Comparison of ENCODE assay signal across 9 mouse cellular contexts in the genomic region with DNA sequence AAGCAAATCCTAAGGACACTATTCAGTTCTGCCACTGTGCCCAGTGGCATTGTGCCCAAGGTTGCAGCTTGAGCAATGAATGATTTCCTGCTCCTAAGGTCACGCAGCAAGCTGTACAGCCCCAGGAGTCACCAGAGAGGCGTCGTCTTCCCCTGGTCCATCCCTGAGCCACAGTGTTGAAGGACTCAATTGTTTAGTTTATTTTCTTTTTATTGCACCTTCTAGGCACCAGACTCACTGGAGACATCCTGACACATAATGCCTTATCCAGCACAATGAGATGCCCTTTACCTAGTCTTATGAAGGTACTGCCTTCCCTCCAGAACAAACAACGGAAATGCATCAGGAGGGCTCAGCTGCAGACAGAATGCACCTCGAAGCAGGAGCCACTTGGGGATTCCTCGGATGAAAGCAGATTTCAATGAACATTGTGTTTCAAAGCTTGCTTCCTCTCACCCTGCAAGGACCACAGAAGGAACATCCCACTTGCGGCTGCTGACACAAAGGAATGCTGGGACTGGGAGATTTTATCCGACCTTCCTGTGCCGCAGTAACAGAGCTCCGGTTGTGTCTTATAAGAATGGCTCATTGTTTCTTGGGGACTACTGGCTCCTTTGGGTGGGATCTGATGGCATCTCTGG.
A peak's percentile ranks its signal among the peaks of the same experiment; 100 is the strongest.
DNase-seq lines count a peak whose midpoint lies in the region; ATAC-seq and TF ChIP-seq lines count a peak whose summit lies in the region.
"Had no signal": no experiment of that assay in that cellular context is flagged by ENCODE, and none has a peak within 500 bp of the region (broad histone marks: within the 10 kb centered on the region; RNA-seq: fewer than 3 reads in every experiment).

No protein-coding gene starts in this region.

- peaks cover 8% of the 10 kb centered on the region for H3K4me1 ChIP-seq in midbrain, embryonic 11.5 days (ENCODE audit: control insufficient read depth, insufficient read depth, low read length)
- H3K4me1 ChIP-seq in midbrain, embryonic 16.5 days (ENCODE audit: control insufficient read depth, insufficient read depth, low read length), result peaks cover 4% of the 10 kb centered on the region; the same call in 1 of the 2 replicates
- H3K4me1 ChIP-seq in heart, embryonic 10.5 days, result peaks cover 14% of the 10 kb centered on the region; the same call in 1 of the 2 replicates
- H3K4me1 ChIP-seq in kidney, postnatal 0 days (replicated peaks; ENCODE audit: insufficient read depth, low read length), result no peaks in the 10 kb centered on the region

- H3K27ac ChIP-seq in midbrain, embryonic 11.5 days (ENCODE audit: low read depth, low read length), result no peak overlapping the region
- H3K27ac ChIP-seq in midbrain, embryonic 16.5 days (ENCODE audit: low read length), result no peak overlapping the region
- 0 out of 2 replicates have a peak overlapping the region, but pooled peaks have one; percentile 7 for H3K27ac ChIP-seq in heart, embryonic 10.5 days
- peak overlapping the region; percentile 57 for H3K27ac ChIP-seq in kidney, postnatal 0 days

- no peak for TF ChIP-seq CTCF in kidney, postnatal 0 days (IDR thresholded peaks at IDR 0.05; ENCODE audit: low read depth)

- no peak overlapping the region for H3K4me2 ChIP-seq in midbrain, embryonic 11.5 days
- H3K4me2 ChIP-seq in midbrain, embryonic 16.5 days (ENCODE audit: low read length), result no peak overlapping the region
- H3K4me2 ChIP-seq in kidney, postnatal 0 days (ENCODE audit: low read length), result no peak overlapping the region

- WGBS in midbrain, embryonic 11.5 days, result 78% methylated on average over 10 of the region's 10 CpGs
- 61% methylated on average over 10 of the region's 10 CpGs for WGBS in midbrain, embryonic 16.5 days
- WGBS in heart, embryonic 10.5 days, result 44% methylated on average over 10 of the region's 10 CpGs
- WGBS in kidney, postnatal 0 days, result 60% methylated on average over 10 of the region's 10 CpGs

- no peak overlapping the region for H3K4me3 ChIP-seq in midbrain, embryonic 11.5 days (ENCODE audit: low read depth, low read length)
- no peak overlapping the region for H3K4me3 ChIP-seq in midbrain, embryonic 16.5 days (ENCODE audit: low read depth, low read length)
- no peak overlapping the region for H3K4me3 ChIP-seq in heart, embryonic 10.5 days
- no peak overlapping the region for H3K4me3 ChIP-seq in kidney, postnatal 0 days (replicated peaks; ENCODE audit: low read depth, low read length)

- DNase-seq in midbrain, embryonic 11.5 days (ENCODE audit: low spot score, missing footprints), result peak; percentile 83
- no peak for DNase-seq in heart, embryonic 10.5 days (ENCODE audit: low spot score)
- peak; percentile 48 for DNase-seq in kidney, postnatal 0 days (ENCODE audit: low spot score)
- peak; percentile 46 for DNase-seq in testis, postnatal 14 days (ENCODE audit: low spot score)
- no peak for DNase-seq in right cerebral cortex, adult 2 months (ENCODE audit: low spot score in 2 of 2)
- no peak for DNase-seq in T-cell, adult 2 months (ENCODE audit: low spot score)
- no peak for DNase-seq in ovary, postnatal 10 days (ENCODE audit: low spot score)
- DNase-seq: midbrain, embryonic 14.5 days had no signal

- no peak for ATAC-seq in midbrain, embryonic 11.5 days (ENCODE audit: low FRiP score)
- ATAC-seq in midbrain, embryonic 16.5 days, result no peak
- ATAC-seq in kidney, postnatal 0 days (replicated peaks; ENCODE audit: low FRiP score, low read depth), result no peak; the same call in 1 of the 2 replicates

- no peaks in the 10 kb centered on the region for H3K36me3 ChIP-seq in midbrain, embryonic 11.5 days (ENCODE audit: control insufficient read depth, insufficient read depth, low read length)
- no peaks in the 10 kb centered on the region for H3K36me3 ChIP-seq in midbrain, embryonic 16.5 days (ENCODE audit: control insufficient read depth, insufficient read depth, low read length)
- no peaks in the 10 kb centered on the region for H3K36me3 ChIP-seq in heart, embryonic 10.5 days
- H3K36me3 ChIP-seq in kidney, postnatal 0 days (ENCODE audit: insufficient read depth, low read length), result no peaks in the 10 kb centered on the region

- H3K9ac ChIP-seq in midbrain, embryonic 11.5 days (ENCODE audit: low read length), result no peak overlapping the region
- no peak overlapping the region for H3K9ac ChIP-seq in midbrain, embryonic 16.5 days (ENCODE audit: low read depth, low read length)
- no peak overlapping the region for H3K9ac ChIP-seq in kidney, postnatal 0 days (ENCODE audit: low read depth, low read length)

- H3K9me3 ChIP-seq in midbrain, embryonic 11.5 days (ENCODE audit: control insufficient read depth, low read length), result no peaks in the 10 kb centered on the region
- H3K9me3 ChIP-seq in midbrain, embryonic 16.5 days (replicated peaks; ENCODE audit: control insufficient read depth, low read length, poor library complexity, severe bottlenecking), result no peaks in the 10 kb centered on the region
- H3K9me3 ChIP-seq in heart, embryonic 10.5 days, result no peaks in the 10 kb centered on the region
- H3K9me3 ChIP-seq in kidney, postnatal 0 days (replicated peaks; ENCODE audit: low read length), result no peaks in the 10 kb centered on the region; the same call in 1 of the 2 replicates

- H3K27me3 ChIP-seq in midbrain, embryonic 11.5 days (ENCODE audit: control insufficient read depth, insufficient read depth, low read length), result no peaks in the 10 kb centered on the region
- H3K27me3 ChIP-seq in midbrain, embryonic 16.5 days (ENCODE audit: control insufficient read depth, insufficient read depth, low read depth, low read length), result no peaks in the 10 kb centered on the region
- H3K27me3 ChIP-seq in heart, embryonic 10.5 days (ENCODE audit: insufficient read depth, poor library complexity, severe bottlenecking), result no peaks in the 10 kb centered on the region
- H3K27me3 ChIP-seq in kidney, postnatal 0 days (ENCODE audit: insufficient read depth, low read length), result no peaks in the 10 kb centered on the region

Comparison
In these comparisons a context has a peak if more than half of its experiments do, and no peak if none do; other contexts are left out.
1. DNase-seq: peak in midbrain, embryonic 11.5 days (single experiment), kidney, postnatal 0 days (single experiment) and testis, postnatal 14 days (single experiment); none in heart, embryonic 10.5 days (single experiment), right cerebral cortex, adult 2 months (0 of 2), T-cell, adult 2 months (single experiment) and ovary, postnatal 10 days (single experiment).
2. H3K27ac ChIP-seq: peak in heart, embryonic 10.5 days (single experiment) and kidney, postnatal 0 days (single experiment); none in midbrain, embryonic 11.5 days (single experiment) and midbrain, embryonic 16.5 days (single experiment).